Mouse (Mus musculus) liver, embryonic 13.5 days (tissue): Measurements from ENCODE around the gene Tecta. TPM values are rescaled to one million over a fixed set of nuclear protein-coding genes. Genes with fewer than 3 reads are reported as not detected.
A peak's percentile ranks its signal among the peaks of the same experiment; 100 is the strongest.

Experiments used
- ATAC-seq: fragments of 200-750 bp; cut with Nextera tagmentation; 2 replicates; pipeline ENCODE4 v1.8.0; 2017; ENCODE audit warnings: low read depth, mild to moderate bottlenecking, moderate number of reproducible peaks, moderate library complexity
- DNase-seq: peaks from one replicate; pipeline ENCODE4 v3.0.0; 2022
- H3K27ac ChIP-seq: fragments of 300-500 bp; sonication (generic); 2 replicates; pipeline ENCODE4 v1.5.1; 2015; ENCODE audit warnings: moderate library complexity, mild to moderate bottlenecking, inconsistent platforms
- H3K27me3 ChIP-seq: fragments of 300-500 bp; sonication (generic); 2 replicates; pipeline ENCODE4 v1.6.1; 2015; ENCODE audit warnings: mild to moderate bottlenecking, inconsistent platforms
- H3K36me3 ChIP-seq: fragments of 300-500 bp; sonication (generic); 2 replicates; pipeline ENCODE4 v1.6.1; 2015; ENCODE audit warnings: mild to moderate bottlenecking, inconsistent platforms
- H3K4me1 ChIP-seq: fragments of 300-500 bp; sonication (generic); replicated peaks from 2 replicates; pipeline ENCODE4 v1.6.1; 2015; ENCODE audit warnings: inconsistent platforms
- H3K4me2 ChIP-seq: fragments of 300-500 bp; sonication (generic); 2 replicates; pipeline ENCODE4 v1.6.1; 2015; ENCODE audit warnings: inconsistent platforms, mild to moderate bottlenecking, moderate library complexity
- H3K4me3 ChIP-seq: fragments of 300-500 bp; sonication (generic); replicated peaks from 2 replicates; pipeline ENCODE4 v1.5.1; 2015; ENCODE audit warnings: mild to moderate bottlenecking, inconsistent platforms
- H3K9ac ChIP-seq: fragments of 300-500 bp; sonication (generic); 2 replicates; pipeline ENCODE4 v1.6.1; 2015; ENCODE audit warnings: mild to moderate bottlenecking, inconsistent platforms
- H3K9me3 ChIP-seq: fragments of 300-500 bp; sonication (generic); replicated peaks from 2 replicates; pipeline ENCODE4 v1.6.1; 2016; ENCODE audit warnings: inconsistent platforms
- WGBS: fragments of 180-500 bp; shearing (Covaris S2); methylation state at CpG from one replicate; pipeline ENCODE4 v1.1.7; 2015; ENCODE audit not compliant: insufficient replicate concordance; 5-methylcytosine and 5-hydroxymethylcytosine counted together
- polyA plus RNA-seq: library from polyadenylated mRNA; unstranded; fragments of >200 nt; fragmentation: Nextera tagmentation; extraction: Ambion mirVana; gene quantifications from 2 replicates; pipeline ENCODE4 v1.2.1, GENCODE M21; 2015

The Tecta gene
- 0.06 and 0.08 TPM in 2 replicates for polyA plus RNA-seq

DNA sequence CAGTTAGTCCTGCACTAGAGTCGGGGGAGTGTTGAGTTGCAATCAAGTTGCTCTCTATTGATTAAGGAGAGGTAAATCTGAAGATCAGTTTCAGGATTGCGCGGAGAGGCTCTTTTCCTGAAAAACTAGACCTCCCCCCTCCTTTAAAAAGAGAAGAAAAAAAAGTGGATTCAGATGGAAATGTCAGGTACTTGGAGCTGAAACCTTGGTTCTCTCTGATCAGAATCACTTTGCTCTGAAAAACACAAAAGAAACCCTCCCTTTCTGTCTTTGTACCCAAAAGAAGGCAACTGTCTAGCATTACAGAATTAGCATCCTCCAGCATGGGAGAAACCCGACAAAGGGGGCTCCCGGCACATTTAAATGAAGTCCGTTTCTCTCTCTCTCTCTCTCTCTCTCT, at the start of gene Tecta:
TSS of gene Tecta (minus strand) at position 101 of the 400 bp plus-strand sequence.
- Histone ChIP-seq H3K36me3 (no peaks in the 10 kb centered on the region), H3K4me2 (no peak within 1 kb of the TSS), H3K27me3 (peaks cover 3% of the 10 kb centered on the region; the same call in 1 of the 2 replicates), H3K27ac (no peak within 1 kb of the TSS), H3K4me1 (no peaks in the 10 kb centered on the region), H3K9ac (no peak within 1 kb of the TSS), H3K4me3 (no peak within 1 kb of the TSS), H3K9me3 (no peaks in the 10 kb centered on the region)
- 77% methylated on average over 6 of the region's 6 CpGs for WGBS
- no peak for DNase-seq
- no peak for ATAC-seq

DNA sequence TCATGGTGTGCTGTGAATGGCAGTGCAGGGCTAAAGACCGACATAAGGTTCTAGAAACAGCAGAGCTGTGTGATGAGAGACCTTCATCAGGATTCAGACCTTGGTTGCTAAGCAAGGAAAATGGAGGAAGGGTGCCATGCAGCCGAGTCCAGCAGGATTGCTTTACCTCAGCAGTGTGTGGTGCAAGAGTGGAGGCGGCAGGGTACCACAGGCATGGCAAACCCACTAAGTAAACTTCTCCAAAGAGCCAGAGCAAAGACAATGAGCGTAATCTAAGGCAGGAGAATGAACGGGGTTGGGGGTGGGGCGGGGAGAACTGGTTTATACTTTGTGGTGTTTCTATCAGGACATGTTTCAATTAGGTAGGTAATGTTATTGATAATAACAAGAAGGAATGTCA, 49.3 kb upstream of the Tecta start:
- no peak for DNase-seq
- no peak overlapping the region for H3K4me2 ChIP-seq
- H3K36me3 ChIP-seq: peaks cover 82% of the 10 kb centered on the region
- WGBS: 75% methylated on average over 6 of the region's 6 CpGs
- ATAC-seq: no peak
- H3K4me3 ChIP-seq: no peak overlapping the region
- H3K9ac ChIP-seq: no peak overlapping the region
- H3K27ac ChIP-seq: no peak overlapping the region
- H3K4me1 ChIP-seq: peaks cover 14% of the 10 kb centered on the region
- no peaks in the 10 kb centered on the region for H3K9me3 ChIP-seq
- no peaks in the 10 kb centered on the region for H3K27me3 ChIP-seq

DNA sequence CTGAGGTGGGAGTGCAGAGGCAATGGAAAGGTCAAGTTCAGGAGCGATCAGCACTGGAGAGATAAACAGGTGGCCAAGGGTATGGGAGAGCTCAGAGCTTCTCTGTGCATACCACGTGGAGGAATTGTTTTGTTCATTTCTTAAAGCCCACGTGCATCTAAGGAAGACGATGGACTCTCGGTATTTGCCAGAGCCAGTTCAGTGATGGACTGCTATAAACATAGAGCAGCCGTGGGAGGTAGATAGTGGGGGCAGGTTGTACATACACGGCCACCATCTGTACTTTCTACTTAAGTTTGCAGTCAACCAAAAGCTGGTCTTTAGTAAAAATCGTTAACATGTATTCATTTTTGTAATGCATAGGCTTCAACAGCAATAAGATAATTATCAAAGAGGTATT, 42.4 kb upstream of the Tecta start:
- Histone ChIP-seq H3K4me2 (no peak overlapping the region), H3K4me1 (0 out of 2 replicates have a peak, but pooled peaks cover 4% of the 10 kb centered on the region), H3K9ac (no peak overlapping the region), H3K4me3 (no peak overlapping the region), H3K27ac (no peak overlapping the region), H3K9me3 (no peaks in the 10 kb centered on the region), H3K27me3 (no peaks in the 10 kb centered on the region), H3K36me3 (peaks cover 94% of the 10 kb centered on the region)
- no peak for ATAC-seq
- no peak for DNase-seq
- 87% methylated on average over 8 of the region's 8 CpGs for WGBS

DNA sequence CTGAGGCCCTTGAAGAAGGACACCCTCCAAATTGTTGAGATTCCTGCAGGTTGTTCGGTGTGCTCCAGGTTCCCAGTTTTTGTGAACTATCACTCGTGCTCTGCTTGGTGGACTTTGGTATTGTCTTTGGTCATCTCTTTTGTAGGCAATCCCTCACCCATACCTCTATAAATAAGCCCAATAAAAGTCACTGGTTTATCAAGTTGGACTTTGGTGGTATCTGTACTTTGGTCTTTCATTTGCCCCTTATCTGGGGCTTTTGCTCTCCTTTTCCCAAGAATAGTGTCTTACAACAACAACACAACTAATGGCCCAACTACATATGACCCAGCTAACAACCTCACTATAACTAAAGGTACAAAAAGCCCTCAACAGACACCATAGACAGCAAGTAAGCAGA, 41.5 kb upstream of the Tecta start:
- Histone ChIP-seq H3K9me3 (no peaks in the 10 kb centered on the region), H3K36me3 (peaks cover 94% of the 10 kb centered on the region), H3K27ac (no peak overlapping the region), H3K4me3 (no peak overlapping the region), H3K9ac (no peak overlapping the region), H3K4me2 (no peak overlapping the region), H3K4me1 (peaks cover 13% of the 10 kb centered on the region), H3K27me3 (no peaks in the 10 kb centered on the region)
- ATAC-seq: no peak
- DNase-seq: no peak
- 90% methylated on average over 2 of the region's 2 CpGs for WGBS

DNA sequence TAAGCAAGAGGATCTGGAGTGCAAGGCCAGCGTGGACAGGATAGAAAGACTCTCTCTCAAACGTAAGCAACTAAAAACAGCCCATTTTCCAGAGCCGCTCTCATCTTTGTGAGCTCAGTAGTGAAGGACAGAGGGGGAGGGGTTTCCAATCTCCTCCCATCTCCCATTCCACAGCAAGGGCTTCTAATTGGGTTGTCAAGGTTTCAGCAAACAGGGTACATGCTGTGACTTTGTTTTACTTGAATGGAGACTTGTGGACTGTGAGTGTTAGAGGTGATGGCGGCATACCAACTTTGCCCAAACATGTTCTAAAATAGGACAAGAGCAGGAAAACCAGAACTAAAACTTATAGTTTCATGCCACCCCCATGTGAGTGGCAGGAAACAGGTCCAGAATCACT, 39.7 kb upstream of the Tecta start:
- ATAC-seq: no peak
- Histone ChIP-seq H3K9me3 (no peaks in the 10 kb centered on the region), H3K36me3 (peaks cover 91% of the 10 kb centered on the region), H3K9ac (no peak overlapping the region), H3K27ac (no peak overlapping the region), H3K4me2 (no peak overlapping the region), H3K4me1 (peaks cover 19% of the 10 kb centered on the region), H3K4me3 (no peak overlapping the region), H3K27me3 (no peaks in the 10 kb centered on the region)
- no peak for DNase-seq
- 83% methylated on average over 4 of the region's 4 CpGs for WGBS

DNA sequence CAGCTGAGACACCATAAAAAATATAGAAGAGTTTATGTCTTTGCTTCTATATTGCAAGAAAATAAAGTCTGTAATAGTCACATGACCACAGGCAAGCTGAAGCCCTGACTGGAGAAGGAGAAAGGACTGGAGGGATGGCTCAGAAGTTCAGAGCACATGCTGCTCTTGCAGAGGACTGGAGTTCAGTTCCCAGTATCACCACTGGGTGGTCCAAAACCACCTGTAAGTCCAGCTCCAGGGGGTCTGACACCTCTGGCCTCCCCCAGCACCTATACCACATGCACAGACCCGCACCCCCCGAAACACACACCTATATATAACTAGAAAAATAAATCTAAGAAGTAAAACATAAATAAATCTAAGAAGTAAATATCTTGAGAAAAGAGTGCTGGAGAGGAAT, 32.4 kb upstream of the Tecta start:
- no peak for ATAC-seq
- no peak overlapping the region for H3K9ac ChIP-seq
- no peak overlapping the region for H3K4me2 ChIP-seq
- WGBS: 84% methylated on average over 2 of the region's 2 CpGs
- H3K27me3 ChIP-seq: no peaks in the 10 kb centered on the region
- DNase-seq: no peak
- no peak overlapping the region for H3K4me3 ChIP-seq
- H3K27ac ChIP-seq: no peak overlapping the region
- H3K9me3 ChIP-seq: no peaks in the 10 kb centered on the region
- peaks cover 94% of the 10 kb centered on the region for H3K36me3 ChIP-seq
- H3K4me1 ChIP-seq: peaks cover 27% of the 10 kb centered on the region

DNA sequence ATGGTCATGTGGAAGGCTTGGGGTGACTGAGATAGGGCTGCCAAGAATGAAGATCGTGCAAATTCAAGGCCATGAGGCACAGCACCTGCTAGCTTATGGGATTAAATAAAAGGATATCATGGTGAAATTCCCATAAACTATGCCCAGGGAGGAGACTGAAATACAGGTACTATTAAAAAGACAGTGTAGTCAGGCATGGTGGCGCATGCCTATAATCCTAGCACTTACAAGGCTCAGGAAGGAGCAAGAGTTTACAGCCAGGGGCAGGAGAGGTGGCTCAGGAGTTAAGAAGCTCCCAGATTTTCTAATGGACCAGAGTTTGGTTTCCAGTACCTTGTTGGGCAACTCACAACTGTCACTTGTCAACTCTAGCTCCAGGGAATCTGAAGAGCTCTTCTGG, 31.9 kb upstream of the Tecta start:
- no peak overlapping the region for H3K27ac ChIP-seq
- ATAC-seq (no peak), DNase-seq (no peak)
- H3K9me3 ChIP-seq: no peaks in the 10 kb centered on the region
- H3K4me1 ChIP-seq: peaks cover 27% of the 10 kb centered on the region
- no peaks in the 10 kb centered on the region for H3K27me3 ChIP-seq
- 70% methylated on average over 2 of the region's 2 CpGs for WGBS
- no peak overlapping the region for H3K9ac ChIP-seq
- H3K36me3 ChIP-seq: peaks cover 94% of the 10 kb centered on the region
- H3K4me2 ChIP-seq: no peak overlapping the region
- no peak overlapping the region for H3K4me3 ChIP-seq

DNA sequence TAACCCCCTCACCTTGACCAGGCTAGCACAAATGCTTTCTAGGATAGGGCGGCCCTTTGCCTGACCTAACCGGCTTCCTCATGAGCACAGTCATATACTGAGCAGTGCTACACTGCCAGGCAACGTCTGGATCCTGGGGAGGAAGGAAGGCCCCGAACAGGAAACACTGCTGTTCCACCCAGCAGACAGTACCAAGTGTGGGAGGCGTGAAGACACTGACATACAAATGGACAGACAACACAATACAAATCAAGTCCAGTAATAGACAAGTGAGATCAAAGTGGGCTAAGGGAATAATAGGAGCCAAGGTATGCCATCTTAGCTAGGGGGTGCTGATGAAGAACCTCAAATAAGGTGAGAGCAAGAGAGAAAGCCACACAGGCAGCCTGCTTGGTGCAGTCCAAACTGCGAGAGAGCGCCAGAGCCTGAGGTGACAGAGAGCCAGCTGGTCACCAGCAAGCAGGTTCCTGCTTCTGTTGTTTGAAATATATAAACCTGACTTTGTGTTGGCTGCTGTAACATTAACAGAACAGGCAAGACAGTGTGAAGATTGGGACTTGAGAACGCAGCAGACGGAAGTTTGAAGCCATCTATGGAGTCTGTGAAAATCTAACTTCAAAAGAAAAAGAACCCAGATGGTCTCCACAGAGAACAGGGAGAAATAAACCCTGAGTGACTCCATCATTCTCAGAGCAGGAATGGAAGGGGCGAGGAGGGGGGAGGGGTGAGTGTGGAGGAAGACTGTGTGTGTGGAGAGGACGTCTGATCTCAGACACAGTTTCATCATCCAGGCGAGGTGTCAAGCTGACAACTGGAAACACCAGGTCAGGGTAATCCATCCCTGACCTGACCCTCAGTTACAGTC, 28.6 kb upstream of the Tecta start:
- no peak for DNase-seq
- Histone ChIP-seq H3K4me2 (no peak overlapping the region), H3K27ac (no peak overlapping the region), H3K4me3 (no peak overlapping the region), H3K27me3 (no peaks in the 10 kb centered on the region), H3K36me3 (peaks cover 85% of the 10 kb centered on the region), H3K9ac (no peak overlapping the region), H3K4me1 (peaks cover 20% of the 10 kb centered on the region), H3K9me3 (no peaks in the 10 kb centered on the region)
- 48% methylated on average over 12 of the region's 12 CpGs for WGBS
- ATAC-seq: peak; percentile 62; the same call in 1 of the 2 replicates

DNA sequence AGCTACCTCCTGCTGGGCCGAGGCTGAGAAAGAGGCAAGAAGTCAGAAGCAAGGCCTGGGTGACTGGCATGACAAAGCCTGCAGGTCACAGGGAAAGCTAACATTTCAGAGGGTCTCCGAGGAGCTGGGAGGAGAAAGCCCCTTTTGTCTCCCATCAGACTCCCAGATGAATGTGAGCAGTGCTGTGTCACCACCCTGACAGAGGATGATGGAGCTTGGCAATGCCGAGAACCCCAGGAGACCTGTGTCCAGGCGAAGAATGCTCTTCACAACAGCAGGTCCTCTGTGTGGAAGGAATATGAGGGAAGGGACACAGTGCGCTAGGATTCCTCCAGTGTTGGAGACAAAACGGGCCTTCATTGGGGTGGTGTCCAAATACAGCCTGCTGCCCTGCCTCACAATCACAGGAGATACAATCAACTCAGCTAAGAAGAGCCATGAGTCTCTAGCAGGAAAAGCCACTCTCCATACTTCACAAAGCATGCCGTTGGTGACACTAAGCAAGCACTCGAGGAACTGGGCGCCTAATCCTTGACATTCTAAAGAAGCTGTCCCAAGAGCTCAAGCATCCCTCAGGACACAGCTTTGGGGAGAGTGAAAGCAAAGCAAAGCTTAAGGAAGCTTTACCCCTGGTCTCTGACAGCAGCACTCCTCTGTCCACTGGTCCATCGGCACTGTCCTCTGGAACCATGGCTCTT, 27.1 kb upstream of the Tecta start:
- peaks cover 20% of the 10 kb centered on the region for H3K4me1 ChIP-seq
- H3K9me3 ChIP-seq: no peaks in the 10 kb centered on the region
- no peak overlapping the region for H3K4me2 ChIP-seq
- H3K27me3 ChIP-seq: no peaks in the 10 kb centered on the region
- H3K9ac ChIP-seq: no peak overlapping the region
- peaks cover 86% of the 10 kb centered on the region for H3K36me3 ChIP-seq
- no peak overlapping the region for H3K27ac ChIP-seq
- DNase-seq (no peak), ATAC-seq (no peak)
- WGBS: 73% methylated on average over 10 of the region's 10 CpGs
- no peak overlapping the region for H3K4me3 ChIP-seq

DNA sequence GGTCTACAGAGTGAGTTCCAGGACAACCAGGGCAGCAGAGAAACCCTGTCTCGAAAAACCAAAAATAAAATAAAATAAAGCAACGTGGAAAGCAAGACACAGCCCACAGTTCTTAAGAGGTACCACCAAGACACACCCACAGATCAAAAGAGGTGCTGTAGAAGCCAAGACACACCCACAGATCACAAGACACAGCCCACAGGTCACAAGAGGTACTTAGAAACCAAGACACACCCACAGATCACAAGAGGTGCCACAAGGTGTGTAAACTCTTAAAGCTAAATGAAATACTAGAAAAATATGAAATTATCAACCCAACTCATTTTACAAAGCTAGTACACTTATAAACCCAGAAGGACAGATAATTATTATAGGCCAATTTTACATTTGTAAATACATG, 23.9 kb upstream of the Tecta start:
- Histone ChIP-seq H3K4me1 (peaks cover 20% of the 10 kb centered on the region), H3K9ac (no peak overlapping the region), H3K27ac (no peak overlapping the region), H3K9me3 (no peaks in the 10 kb centered on the region), H3K4me3 (no peak overlapping the region), H3K36me3 (peaks cover 70% of the 10 kb centered on the region), H3K4me2 (no peak overlapping the region), H3K27me3 (no peaks in the 10 kb centered on the region)
- ATAC-seq (no peak), DNase-seq (no peak)
- WGBS: 48% methylated on average over 2 of the region's 2 CpGs

DNA sequence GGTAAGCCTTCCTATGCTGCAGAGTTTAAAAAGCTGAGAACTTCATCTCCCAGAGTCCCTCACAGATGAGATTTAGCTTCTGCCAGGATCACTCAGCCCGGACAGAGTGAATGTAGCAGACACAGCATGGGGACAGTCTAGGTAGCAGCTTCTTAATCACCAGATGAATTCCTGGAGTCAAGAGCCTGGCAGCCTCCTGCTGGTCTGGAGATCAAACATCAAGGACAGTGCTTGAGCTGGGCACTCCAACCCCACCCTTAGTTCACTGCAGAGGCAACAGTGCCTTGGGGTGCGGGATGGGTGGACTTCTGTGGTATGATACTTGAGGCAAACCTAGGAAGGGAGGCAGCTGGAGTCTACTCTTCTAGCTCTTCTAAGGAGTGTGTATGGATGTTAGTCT, 20.0 kb upstream of the Tecta start:
- 81% methylated on average over 2 of the region's 2 CpGs for WGBS
- Histone ChIP-seq H3K36me3 (peaks cover 65% of the 10 kb centered on the region), H3K9ac (no peak overlapping the region), H3K9me3 (no peaks in the 10 kb centered on the region), H3K4me2 (no peak overlapping the region), H3K4me3 (no peak overlapping the region), H3K27ac (no peak overlapping the region), H3K4me1 (no peaks in the 10 kb centered on the region), H3K27me3 (no peaks in the 10 kb centered on the region)
- DNase-seq (no peak), ATAC-seq (no peak)
